Mouse (Mus musculus): ENCODE measurements around the gene Atxn1.

The Atxn1 gene

DNA sequence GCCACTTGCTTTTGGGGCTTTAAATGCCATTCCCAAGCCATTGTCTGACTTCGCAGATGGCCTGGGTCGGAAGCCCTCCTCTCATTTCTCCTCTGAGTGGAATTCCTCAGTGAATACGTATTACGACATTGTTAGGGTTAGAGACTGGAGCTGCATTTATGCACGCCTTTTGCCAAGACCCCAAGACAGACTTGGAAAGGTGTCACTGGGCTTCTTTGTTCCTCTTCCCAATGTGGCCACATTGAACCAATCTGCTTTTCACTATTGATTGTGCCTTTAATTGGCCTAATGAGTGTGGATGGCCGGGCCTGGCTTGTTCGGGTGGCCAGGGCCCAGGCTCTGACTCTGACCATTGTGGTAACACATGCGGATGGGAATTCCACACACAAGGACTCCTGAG lies 336.5 kb downstream of the Atxn1 start:
- DNase-seq (ENCODE audit: low spot score): no peak

DNA sequence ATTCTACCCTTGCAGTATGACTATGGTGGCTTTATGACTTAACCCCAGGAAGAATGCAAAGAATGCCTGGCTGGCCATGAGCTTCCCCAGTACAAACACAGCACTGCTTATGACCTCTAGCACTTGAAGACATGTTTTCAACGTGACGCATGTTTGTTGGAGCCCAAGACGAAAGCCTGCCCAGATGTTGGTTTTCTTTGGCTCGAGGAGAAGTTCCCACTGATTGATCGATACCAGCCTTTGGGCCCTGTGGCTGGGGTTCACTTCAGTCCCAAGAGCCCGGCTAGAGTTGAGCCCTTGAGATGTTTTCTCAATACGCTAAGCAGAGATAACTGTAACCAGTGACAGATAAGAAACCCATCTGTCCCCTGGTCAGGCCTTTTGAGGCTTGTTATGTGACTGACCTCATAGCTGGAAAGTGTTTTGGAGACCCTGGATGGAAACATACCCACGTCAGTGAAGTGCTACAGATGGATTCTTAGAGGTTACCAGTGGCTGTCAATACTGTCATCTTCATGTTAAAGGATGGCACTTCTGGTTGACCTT lies 337.5 kb downstream of the Atxn1 start:
- no peak for DNase-seq (ENCODE audit: low spot score)

DNA sequence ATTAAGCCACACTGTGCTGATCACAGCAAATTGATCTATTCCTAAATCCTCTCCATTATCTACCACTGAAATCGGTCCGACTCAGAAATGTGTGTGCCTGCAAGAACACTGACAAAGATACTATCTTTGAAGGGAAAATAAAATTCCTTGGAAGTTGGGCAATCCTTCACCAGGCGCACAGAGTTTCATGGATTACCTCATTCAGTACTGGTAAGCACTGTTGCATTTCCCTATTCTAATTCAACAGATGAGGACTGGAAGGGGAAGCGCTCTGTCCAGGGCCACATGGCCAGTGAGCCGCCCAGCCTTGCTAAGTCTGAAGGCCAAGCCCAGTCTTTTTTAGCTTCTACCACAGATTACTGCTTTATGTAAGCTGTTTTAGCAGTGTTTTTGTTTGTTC lies 339.1 kb downstream of the Atxn1 start:
- no peak for DNase-seq (ENCODE audit: low spot score)

DNA sequence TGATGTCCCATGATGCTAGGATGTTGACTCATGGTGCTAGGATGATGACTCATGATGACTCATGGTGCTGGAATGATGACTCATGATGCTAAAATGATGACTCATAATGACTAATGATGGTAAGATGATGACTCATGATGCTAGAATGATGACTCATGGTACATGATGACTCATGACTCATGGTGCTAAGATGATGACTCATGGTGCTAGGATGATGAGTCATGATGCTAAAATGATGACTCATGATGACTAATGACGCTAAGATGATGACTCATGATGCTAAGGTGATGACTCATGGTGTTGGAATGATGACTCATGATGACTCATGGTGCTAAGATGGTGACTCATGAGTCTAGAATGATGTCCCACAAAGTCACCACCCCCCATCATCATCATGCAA lies 341.0 kb downstream of the Atxn1 start:
- no peak for DNase-seq (ENCODE audit: low spot score)

DNA sequence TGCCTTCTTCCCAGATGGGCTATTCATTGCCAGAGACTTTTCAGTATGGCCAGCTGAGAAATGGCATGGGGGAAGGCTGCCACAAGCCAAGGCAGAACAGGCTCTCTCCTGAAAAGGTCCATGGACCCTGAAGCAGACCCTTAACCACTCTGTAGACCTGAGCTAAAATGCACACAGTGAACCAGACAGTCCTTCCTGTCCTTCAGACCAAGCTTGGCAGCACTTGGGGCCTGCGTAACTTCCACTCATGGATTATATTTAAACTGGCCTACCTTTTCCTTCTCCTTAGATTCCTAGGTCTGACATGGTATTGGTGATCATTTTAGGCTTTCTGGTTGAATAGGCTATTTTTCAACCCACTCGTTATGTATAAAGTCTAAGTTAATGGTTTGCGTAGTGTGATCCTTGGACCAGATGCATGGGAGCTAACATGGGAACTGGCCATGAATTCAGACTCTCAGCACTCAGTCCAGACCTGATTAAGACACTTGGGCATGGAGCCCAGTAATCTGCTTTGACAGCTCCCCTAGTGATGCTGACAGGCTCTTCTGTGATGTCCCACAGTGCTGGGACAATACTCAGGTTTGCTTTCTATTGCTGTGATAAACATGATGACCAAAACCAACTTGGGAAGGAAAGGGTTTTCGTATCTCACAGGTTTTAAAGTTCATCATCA lies 341.8 kb downstream of the Atxn1 start:
- DNase-seq (ENCODE audit: low spot score): no peak

DNA sequence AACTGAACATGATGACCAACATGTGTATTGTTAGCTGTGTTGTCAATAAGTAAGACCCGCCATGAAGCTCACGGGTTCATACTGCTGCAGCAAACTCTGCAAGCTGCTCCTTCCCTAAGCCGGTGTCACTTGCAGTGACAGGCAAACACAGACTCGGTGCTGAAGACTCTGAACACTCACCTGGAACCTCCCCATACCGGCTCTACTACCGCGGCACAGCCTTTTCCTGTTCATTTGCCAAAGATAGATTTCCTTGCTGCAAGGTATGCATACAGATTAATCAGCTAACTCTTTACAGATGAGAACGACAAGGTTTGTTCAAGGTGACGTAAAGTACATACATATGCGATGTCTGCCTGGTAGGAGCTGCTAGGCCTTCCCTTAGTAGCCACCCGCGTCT lies 344.1 kb downstream of the Atxn1 start:
- no peak for DNase-seq (ENCODE audit: low spot score)

DNA sequence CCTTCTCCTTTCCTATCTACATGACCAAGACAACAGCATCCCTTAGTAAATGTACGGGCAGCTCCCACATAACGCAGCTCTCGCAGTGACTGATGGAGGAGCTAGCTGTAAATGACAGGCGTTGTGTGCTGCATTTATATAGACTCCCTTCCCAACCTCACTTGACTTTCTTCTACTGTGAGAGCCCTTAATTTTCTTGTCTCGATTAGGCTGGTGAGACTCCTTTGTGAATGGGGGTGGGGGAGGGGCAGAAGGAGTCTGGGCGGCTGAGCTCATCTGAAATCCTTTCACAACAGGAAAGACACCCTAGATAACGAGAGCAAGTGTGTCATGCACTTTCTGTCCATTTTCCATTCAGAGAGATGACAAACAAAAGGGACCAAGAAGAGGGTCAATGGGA lies 344.5 kb downstream of the Atxn1 start:
- no peak for DNase-seq (ENCODE audit: low spot score)

DNA sequence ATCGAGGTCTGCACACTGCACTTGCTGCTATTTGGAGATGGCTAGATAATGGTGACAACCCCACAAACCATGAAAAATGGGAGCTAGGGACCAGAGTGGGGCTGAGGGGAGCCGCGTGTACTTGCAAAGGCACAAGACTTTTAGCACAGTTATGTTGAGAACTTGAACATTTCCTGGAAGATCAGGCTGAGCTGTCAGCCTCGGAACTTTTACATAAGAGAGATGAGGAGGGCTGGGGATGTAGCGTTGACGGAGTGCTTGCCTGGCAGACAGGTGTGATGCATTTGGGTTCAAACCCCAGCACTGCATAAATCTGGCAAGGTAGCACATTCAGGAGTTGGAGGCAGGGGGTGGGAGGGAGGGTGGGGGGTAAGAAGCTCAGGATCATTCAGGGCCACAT lies 346.8 kb downstream of the Atxn1 start:
- no peak for DNase-seq (ENCODE audit: low spot score)

DNA sequence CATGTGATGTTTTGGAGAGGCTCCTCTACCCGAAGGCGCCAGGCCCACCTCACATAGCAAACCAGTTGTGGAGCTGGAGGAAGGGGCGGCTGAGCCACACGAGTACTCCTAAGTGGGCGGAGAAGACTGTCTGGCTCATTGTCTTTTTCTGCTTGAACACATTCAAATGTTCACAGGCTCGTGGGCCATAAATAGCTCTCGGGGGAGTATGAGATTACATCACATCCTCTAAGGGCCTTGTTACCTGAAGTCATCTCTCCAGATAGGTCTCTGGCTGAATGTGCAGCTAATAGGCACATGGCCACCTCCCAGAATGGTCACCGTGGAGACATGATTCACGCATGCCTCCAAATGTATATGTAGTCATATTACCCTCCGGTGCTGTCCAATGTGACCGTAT lies 350.0 kb downstream of the Atxn1 start:
- DNase-seq (ENCODE audit: low spot score): no peak

DNA sequence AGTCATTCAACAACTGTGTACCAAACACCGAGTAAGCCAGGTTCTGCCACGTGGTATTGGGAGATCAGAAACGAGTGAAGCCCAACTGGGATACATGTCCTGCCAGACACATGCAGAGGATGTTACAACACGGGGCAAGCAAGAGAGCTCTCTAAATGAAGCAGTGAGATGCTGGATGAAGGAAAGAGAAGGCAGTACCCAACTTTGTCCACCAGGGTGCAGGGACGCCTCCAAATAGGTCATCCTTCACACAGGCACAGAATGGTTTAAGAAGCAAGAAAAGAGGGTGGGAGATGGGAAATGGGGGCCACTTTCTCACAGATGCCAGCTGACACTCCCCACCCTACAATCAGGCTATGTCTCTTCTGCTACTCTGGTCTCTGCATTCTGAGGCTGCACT lies 351.5 kb downstream of the Atxn1 start:
- peak; percentile 2 for DNase-seq (ENCODE audit: low spot score)

DNA sequence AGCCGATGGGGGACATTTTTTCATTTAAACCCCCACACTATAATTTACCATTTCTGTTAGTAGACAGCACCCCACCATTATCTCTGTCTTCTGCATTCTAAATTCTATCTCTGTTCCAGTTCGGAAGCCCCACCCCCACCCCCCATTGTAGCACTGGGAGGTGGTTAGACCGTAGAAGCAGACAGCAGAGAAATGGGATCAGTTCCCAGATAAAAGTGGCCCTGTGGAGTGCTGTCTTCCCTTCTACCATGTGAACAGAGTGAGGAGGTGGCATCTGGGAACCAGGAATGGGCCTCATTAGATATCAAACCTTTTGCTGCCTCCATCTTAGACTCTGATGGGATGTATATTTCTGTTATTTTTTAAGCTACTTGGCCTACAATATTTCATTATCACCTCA lies 353.3 kb downstream of the Atxn1 start:
- DNase-seq (ENCODE audit: low spot score): no peak

DNA sequence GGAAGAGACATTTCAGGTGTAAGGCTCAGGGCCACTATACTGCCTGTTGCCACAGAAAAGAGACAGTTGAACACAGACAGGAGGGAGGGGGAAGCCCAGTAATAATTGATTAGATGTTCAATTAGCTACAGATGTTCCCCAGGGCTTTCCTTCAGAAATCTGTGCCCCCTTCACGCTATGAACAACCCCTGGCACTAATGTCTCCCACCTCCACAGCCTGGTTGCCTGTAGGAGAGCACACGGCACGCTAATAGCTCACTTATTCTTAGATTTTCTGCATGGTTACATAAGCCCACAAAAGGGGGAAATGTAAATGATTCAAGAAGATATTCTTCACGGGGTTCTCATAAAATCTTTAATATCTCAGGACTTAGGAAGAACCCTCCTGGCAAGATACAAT lies 355.3 kb downstream of the Atxn1 start:
- DNase-seq (ENCODE audit: low spot score): no peak

DNA sequence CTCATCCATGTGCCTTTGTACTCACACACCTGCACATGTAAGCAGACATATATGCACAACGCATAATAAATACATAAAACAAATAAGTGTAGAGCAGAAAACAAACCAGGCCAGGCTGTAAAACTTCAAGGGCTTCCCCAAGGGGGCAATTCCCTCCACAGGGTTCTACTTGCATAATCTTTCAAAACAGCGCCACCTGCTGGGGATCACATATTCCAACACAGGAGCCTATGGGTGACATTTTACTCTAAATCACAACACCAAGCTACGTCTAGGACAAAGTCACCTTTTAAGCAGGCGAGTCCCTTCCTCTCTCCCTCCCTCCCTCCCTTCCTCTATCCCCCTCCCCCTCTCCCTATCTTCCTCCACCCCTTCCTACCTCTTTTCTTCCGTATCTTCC lies 356.2 kb downstream of the Atxn1 start:
- DNase-seq (ENCODE audit: low spot score): no peak

DNA sequence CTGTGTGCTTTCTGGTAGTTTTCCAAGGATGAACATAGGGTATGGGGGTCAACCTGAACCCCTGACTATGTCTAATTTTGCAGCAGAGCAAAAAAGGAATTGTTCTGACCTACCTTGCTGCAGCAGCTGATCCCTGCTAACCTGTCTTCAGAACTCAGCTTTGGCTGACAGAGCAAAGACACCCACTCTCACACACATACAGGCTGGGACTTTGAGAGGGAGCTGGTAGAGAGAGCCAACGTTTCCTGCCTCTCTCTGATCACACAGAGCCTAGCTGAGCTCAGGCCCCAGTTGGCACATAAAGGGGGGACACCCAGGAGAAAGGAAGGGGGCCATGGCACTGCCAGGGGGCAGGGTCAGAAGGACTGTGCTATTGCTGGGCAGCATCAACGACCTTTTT lies 356.9 kb downstream of the Atxn1 start:
- DNase-seq (ENCODE audit: low spot score): no peak

DNA sequence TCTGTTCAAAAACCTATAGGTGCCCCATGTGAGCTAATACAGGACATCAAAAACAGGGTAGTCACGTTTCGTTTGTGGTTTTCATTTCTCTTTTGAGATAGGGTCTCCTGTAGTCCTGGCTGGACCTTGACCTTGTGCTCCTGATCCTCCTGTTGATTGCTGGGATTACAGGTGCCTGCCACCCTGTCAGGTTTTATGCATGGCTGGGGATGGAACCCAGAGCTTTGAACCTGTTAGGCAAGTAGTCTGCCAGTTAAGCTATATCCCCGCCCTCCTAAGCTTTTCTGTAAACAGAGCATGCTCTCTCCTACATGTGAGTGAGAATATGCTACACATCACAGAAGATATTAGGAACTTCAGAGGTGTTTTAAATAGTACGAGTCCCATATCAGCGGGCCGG lies 361.2 kb downstream of the Atxn1 start:
- no peak for DNase-seq (ENCODE audit: low spot score)

DNA sequence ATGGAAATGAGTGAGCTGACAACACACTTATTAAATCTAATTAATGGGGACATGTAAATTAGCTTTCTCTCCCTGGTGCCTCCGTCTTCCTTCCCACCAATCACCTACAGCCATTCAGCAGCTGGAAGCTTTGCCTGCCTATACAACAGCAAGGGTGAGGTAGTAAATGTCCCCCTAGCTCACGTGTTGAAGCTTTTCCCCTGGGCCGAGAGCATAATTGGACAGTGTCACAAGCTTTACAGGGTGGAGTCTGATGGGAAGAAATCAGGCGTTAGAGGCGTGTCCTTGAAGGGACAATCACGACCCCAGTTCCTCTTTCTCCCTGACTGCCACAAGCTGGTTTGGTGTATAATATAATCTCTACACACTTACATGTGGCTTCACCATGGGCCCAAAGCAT lies 364.4 kb downstream of the Atxn1 start:
- DNase-seq (ENCODE audit: low spot score): no peak

DNA sequence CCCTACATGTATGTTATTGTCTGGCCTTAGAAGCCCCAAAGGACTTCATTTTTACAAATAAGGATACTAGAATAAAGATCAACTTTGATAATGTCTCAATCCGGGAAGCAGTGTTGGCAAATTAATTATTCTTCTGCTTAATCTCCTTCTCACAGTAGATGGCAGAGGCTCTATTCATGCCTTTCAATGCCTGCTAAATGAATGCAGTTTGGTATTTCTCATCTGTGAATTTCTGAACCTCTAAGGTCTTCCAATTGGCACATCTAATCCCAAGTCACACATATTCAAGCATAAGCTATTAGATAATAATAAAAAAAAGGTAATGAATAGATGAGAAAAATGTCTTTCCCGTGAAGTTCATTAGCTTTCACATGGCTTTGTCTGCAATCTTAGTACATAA lies 365.0 kb downstream of the Atxn1 start:
- no peak for DNase-seq (ENCODE audit: low spot score)

DNA sequence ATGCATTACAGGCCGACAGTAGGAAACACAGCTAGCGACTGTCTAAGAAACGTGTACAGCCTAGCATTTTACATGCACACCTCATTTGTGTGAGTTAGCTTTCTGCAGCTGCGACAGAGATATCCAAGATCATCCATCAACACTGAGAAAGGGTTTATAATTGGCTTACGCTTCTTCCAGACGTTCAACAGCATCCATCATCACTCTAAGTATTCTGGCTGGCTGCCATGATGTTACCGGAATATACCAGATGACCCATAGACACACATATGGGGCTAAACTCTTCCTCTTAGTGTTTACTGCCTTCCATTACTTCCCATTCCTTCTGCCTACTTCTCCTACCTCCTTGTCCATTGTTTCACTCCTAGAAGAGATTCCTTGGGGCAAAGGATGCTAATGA lies 369.4 kb downstream of the Atxn1 start:
- no peak for DNase-seq (ENCODE audit: low spot score)

DNA sequence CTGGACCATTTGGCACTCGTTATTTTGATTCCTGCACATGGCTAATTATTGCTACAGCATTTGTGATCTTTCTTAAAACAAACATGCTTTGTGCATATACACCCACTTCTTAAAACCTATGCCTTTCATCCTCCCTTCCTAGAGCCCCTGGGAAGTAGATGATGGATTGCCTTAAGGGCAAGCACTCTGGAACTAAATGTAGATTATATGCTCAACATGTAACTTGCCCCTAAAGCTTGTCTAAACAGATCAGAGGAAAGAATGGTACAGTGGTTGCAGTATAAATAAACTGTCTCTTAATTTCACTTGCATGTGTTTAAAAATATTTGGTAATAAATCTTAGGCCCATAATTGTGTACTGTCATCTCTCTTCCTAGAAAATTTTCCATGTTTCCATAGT lies 370.9 kb downstream of the Atxn1 start:
- DNase-seq (ENCODE audit: low spot score): no peak

DNA sequence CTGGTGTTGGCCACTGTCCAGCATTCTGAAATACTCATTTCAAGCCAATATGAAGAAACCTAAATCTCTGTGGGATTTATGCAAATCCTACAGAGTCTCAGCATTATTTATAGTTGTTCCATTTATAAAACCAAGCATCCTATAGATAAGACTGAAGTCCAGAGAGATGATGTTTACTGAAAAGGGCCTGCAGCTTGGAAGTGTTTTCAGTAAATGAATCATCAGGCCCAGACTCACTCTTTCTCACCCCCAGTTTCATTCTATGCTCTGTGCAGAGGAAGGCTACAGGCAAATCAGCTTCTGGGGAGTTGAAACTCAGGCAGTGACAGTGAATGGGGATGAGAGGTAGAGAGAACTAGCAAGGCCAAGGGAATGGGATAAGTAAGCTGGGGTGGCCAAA lies 373.9 kb downstream of the Atxn1 start:
- DNase-seq (ENCODE audit: low spot score): no peak

DNA sequence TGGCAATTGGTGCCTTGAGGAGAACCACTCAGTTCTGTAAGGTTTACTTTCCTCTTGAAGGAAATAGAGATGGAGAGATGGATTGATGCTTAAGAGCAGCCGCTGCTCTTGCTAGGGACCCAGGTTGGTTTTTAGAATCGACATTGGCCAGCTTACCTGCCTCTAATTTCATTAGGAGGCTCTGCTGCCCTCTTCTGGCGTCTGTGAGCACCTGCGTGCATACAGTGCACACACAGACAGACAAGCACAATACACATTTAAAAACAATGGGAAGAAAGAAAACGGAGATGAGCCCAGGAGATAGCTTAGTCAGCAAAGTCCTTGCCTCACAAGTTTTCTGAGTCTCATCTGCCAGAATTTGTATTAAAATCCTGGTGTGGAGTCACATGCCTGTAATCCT lies 381.7 kb downstream of the Atxn1 start:
- no peak for DNase-seq (ENCODE audit: low spot score)

DNA sequence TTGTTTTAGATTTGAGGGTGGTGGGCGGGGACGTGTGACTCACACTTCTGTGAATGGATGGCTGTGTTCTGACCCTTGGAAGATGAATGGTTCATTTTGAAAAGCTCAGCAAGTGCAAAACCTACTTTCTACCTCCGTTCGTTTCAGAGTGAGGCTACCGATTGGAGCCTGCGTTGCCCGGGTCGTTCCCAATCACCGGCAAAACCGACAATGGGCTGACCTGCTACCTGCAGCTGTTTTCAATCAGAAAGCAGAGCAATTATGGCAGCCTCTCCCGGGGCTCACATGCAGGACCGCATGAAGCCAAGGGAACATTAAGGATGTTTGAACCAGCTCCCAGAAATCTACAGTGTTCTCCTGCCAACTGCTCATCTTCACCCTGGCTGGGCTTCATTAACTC lies 382.5 kb downstream of the Atxn1 start:
- DNase-seq (ENCODE audit: low spot score): no peak

DNA sequence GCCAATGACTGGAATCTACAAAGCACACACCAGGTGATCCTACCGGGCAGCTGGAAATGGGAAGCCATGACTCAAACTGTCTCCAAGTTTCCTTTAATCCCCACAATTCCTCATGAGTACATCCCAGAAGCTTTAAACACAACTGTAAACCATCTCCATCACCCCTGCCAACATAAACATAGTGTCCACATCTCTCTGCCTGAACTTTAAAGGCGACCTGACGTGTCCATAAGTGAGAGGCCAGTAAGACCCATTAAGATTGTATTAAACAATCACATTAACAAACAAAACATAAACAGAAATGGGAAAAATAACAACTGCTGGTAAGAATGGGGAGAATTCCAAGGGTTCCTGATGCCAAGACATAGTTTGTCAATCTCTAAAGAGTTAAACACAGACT lies 385.1 kb downstream of the Atxn1 start:
- DNase-seq (ENCODE audit: low spot score): no peak

DNA sequence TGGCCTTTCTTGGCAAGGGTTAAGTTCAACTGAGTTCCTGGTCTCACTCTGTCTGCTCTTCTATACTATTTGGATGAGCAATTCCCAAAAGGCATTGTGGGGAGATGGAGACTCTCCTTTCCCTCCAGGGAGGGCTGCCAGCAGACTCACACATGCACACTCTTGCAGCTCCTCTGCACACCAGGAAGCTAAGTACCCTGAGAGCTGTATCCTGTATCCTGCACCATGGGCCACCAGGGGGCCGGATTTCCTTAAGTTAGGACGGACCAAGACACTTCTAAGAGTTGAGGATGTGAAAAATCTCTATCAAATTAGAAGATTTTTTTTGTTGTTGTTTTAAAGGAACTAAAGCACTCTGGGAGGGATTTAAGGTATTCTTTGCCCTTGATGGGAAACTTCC lies 387.0 kb downstream of the Atxn1 start:
- no peak for DNase-seq (ENCODE audit: low spot score)

DNA sequence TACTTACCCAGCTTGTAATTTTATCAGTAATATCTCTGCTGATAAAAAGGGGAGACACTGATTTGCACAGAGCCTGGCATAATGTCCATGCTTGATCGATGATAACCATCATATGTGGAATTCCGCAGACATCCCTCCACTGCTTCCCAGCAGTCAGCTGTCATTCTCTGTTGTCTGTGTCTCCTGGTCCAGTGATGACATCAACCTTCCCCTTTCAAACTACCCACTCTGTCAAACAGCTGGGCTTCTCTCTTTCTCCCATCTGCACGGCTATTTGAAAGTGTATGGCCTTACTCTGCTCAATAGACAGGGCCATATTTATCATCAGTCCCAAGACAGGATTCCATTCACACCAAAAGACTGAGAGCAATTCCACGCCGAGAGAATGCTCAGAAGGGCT lies 387.4 kb downstream of the Atxn1 start:
- DNase-seq (ENCODE audit: low spot score): no peak

Measured in T-cell, adult 2 months (primary cell).